Mouse (Mus musculus): ENCODE measurements around the gene Pde3a.

DNA sequence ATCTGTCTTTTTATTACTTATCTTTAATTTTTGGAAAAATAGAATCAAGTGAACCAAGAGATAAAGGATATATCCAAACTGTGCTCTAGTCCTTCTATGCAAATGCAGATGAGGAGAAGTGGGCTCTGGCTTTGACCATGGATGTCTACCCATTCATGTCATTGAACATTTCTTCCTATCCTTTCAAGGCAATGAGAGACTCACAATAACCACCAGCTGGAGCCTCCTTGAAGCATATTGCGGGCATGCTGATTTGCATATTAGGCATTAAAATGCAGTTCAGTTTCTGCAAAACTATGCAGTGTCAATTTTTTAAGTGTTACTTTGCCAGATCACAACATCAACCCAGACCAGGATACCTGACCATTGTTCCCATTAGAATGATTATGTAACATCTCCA is 276.7 kb downstream of the Pde3a start:
- no peak for TF ChIP-seq CTCF (IDR thresholded peaks at IDR 0.05; ENCODE audit: borderline replicate concordance, insufficient read depth, low read length)
- TF ChIP-seq POLR2A (IDR thresholded peaks at IDR 0.05; ENCODE audit: low read depth, low read length) = no peak

Data from embryonic fibroblast, embryonic 13.5 days (primary cell).